Mouse (Mus musculus) heart, postnatal 0 days (tissue): ENCODE measurements at regions not wholly inside any gene's neighbourhood (a gene's known extent, or its start where the extent isn't known, plus 50 kb on each side); places are given as distances from the start of the nearest gene placed in this dataset.

Source experiments
- ATAC-seq: fragments of 200-750 bp; cut with Nextera tagmentation; 2 replicates; pipeline ENCODE4 v1.8.0; 2017; ENCODE audit warnings: low read depth, moderate number of reproducible peaks, moderate library complexity; ENCODE audit not compliant: insufficient read depth
- DNase-seq: peaks from one replicate; pipeline ENCODE4 v3.0.0-alpha.2; 2016; ENCODE audit warnings: low spot score
- H3K27ac ChIP-seq: fragments of 300-500 bp; sonication (generic); 2 replicates; pipeline ENCODE4 v1.5.1; 2014; ENCODE audit warnings: low read depth, mild to moderate bottlenecking
- H3K27me3 ChIP-seq: fragments of 300-500 bp; sonication (generic); 2 replicates; pipeline ENCODE4 v1.6.1; 2014; ENCODE audit warnings: low read length, mixed read lengths; ENCODE audit not compliant: control insufficient read depth, insufficient read depth
- H3K36me3 ChIP-seq: fragments of 300-500 bp; sonication (generic); replicated peaks from 2 replicates; pipeline ENCODE4 v1.6.1; 2014; ENCODE audit warnings: low read length, mixed read lengths; ENCODE audit not compliant: control insufficient read depth, insufficient read depth
- H3K4me1 ChIP-seq: fragments of 300-500 bp; sonication (generic); 2 replicates; pipeline ENCODE4 v1.6.1; 2014; ENCODE audit warnings: antibody characterized with exemption; ENCODE audit not compliant: control insufficient read depth, insufficient read depth
- H3K4me2 ChIP-seq: fragments of 300-500 bp; sonication (generic); 2 replicates; pipeline ENCODE4 v1.6.1; 2014; ENCODE audit warnings: low read depth, mild to moderate bottlenecking, low read length, moderate library complexity
- H3K4me3 ChIP-seq: fragments of 300-500 bp; sonication (generic); 2 replicates; pipeline ENCODE4 v1.5.1; 2014; ENCODE audit warnings: low read depth, low read length
- H3K9ac ChIP-seq: fragments of 300-500 bp; sonication (generic); replicated peaks from 2 replicates; pipeline ENCODE4 v1.6.1; 2014; ENCODE audit warnings: low read depth, low read length, mixed read lengths
- H3K9me3 ChIP-seq: fragments of 300-500 bp; sonication (generic); replicated peaks from 2 replicates; pipeline ENCODE4 v1.6.1; 2016; ENCODE audit warnings: low read length; ENCODE audit not compliant: control insufficient read depth
- CTCF ChIP-seq: IDR thresholded peaks from 2 replicates; pipeline ENCODE4 v1.5.1; 2016; ENCODE audit warnings: antibody characterized with exemption, control low read depth, low read depth
- EP300 ChIP-seq: IDR thresholded peaks from 2 replicates; pipeline ENCODE4 v1.6.1; 2016; ENCODE audit warnings: antibody characterized with exemption, low read depth
- WGBS: fragments of 180-500 bp; shearing (Covaris S2); extraction: QIAGEN DNeasy Blood & Tissue Kit; methylation state at CpG from one replicate; pipeline ENCODE4 v1.1.7; 2014; 5-methylcytosine and 5-hydroxymethylcytosine counted together

GRCm38 (mm10) chr13:84365503-84365902 is 143.4 kb downstream of the Tmem161b start:
- no peak for TF ChIP-seq EP300
- no peak for TF ChIP-seq CTCF
- DNase-seq (no peak), ATAC-seq (no peak)
- Histone ChIP-seq H3K4me3 (no peak overlapping the region), H3K4me2 (no peak overlapping the region), H3K4me1 (no peaks in the 10 kb centered on the region), H3K27ac (no peak overlapping the region), H3K9me3 (no peaks in the 10 kb centered on the region), H3K36me3 (no peaks in the 10 kb centered on the region), H3K9ac (no peak overlapping the region), H3K27me3 (no peaks in the 10 kb centered on the region)

- Histone ChIP-seq H3K9me3 (no peaks in the 10 kb centered on the region), H3K27ac (no peak overlapping the region), H3K4me3 (no peak overlapping the region), H3K9ac (no peak overlapping the region), H3K4me2 (no peak overlapping the region), H3K36me3 (no peaks in the 10 kb centered on the region), H3K27me3 (no peaks in the 10 kb centered on the region), H3K4me1 (no peaks in the 10 kb centered on the region)
- TF ChIP-seq EP300, result no peak
- no peak for TF ChIP-seq CTCF
- no peak for DNase-seq
- no peak for ATAC-seq
Measured at GRCm38 (mm10) chr13:84366017-84366416, 143.9 kb downstream of the Tmem161b start.

DNA sequence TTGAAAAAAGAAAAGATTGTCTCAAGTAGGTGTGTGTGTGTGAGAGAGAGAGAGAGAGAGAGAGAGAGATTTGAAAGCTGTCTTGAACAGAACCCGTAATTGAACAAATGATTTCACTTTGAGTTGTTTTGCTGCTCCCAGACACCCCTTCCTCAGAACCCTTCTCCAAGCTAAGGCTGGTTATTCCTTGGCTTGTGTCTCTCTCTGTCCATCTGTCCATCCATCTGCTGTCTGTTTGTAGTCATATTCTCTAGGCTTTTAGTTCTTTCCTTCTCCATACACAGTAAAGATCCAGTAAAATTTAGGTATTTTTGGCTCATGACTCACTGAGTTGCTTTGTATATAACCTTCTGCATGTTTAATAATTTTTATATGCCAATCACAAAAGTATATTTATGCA is 144.7 kb downstream of the Tmem161b start:
- Histone ChIP-seq H3K4me2 (no peak overlapping the region), H3K9me3 (no peaks in the 10 kb centered on the region), H3K36me3 (no peaks in the 10 kb centered on the region), H3K27ac (no peak overlapping the region), H3K4me3 (no peak overlapping the region), H3K27me3 (no peaks in the 10 kb centered on the region), H3K9ac (no peak overlapping the region), H3K4me1 (no peaks in the 10 kb centered on the region)
- TF ChIP-seq CTCF, result no peak
- TF ChIP-seq EP300, result no peak
- ATAC-seq (no peak), DNase-seq (no peak)
- WGBS, result 85% methylated on average over 1 of the region's 1 CpGs

DNA sequence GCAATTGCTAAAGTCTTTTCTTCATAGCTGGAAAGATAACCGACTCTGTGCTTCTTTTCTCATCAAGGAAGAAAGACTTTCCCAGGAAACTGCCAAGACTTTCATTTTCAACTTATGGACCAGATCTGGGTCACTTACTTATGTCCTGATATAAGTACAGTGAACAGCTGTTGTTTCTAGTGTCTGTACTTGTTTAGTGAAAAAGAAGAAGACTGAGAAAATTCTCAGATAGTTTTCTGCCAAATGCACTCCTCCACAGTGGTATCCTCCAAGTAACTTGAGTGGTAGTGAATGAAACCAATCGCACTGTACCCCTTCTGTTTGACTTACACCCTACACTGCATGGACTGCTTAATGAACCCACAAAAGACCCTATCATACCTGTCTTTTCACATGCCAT is 146.1 kb downstream of the Tmem161b start:
- Histone ChIP-seq H3K9me3 (no peaks in the 10 kb centered on the region), H3K27me3 (no peaks in the 10 kb centered on the region), H3K4me2 (no peak overlapping the region), H3K4me3 (no peak overlapping the region), H3K4me1 (no peaks in the 10 kb centered on the region), H3K36me3 (no peaks in the 10 kb centered on the region), H3K9ac (no peak overlapping the region), H3K27ac (no peak overlapping the region)
- WGBS, result 74% methylated on average over 2 of the region's 2 CpGs
- no peak for TF ChIP-seq CTCF
- TF ChIP-seq EP300, result no peak
- DNase-seq (no peak), ATAC-seq (no peak)

- H3K27me3 ChIP-seq, result no peaks in the 10 kb centered on the region
- H3K9me3 ChIP-seq, result no peaks in the 10 kb centered on the region
- H3K4me1 ChIP-seq, result no peaks in the 10 kb centered on the region
- no peak overlapping the region for H3K4me3 ChIP-seq
- WGBS, result 68% methylated on average over 4 of the region's 4 CpGs
- H3K36me3 ChIP-seq, result no peaks in the 10 kb centered on the region
- ATAC-seq, result no peak
- TF ChIP-seq EP300 (no peak), CTCF (no peak)
- H3K27ac ChIP-seq, result no peak overlapping the region
- DNase-seq, result no peak
- no peak overlapping the region for H3K9ac ChIP-seq
- no peak overlapping the region for H3K4me2 ChIP-seq
Measured at GRCm38 (mm10) chr13:84374711-84375257, 152.7 kb downstream of the Tmem161b start.

DNA sequence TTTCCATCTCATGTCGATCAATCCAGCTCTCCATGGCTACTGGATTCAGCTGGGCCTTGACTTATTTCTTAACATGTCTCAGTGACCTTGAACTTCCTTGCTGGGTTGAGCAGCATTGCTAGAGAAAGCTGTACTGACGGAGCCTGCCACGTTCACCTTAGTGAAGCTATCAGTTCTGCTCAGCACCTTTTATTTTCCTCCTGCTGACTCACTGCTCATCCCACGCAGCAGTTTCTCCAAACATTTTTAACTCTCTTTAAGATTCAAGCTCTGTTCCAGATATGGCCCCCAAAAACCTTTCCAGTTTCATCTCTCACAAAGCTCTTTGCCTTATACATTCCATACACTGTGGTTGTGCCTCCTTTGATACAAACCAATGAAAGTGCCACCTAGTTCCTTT is 153.8 kb downstream of the Tmem161b start:
- H3K4me2 ChIP-seq, result no peak overlapping the region
- no peak overlapping the region for H3K27ac ChIP-seq

More for the DNA sequence above, 153.8 kb downstream of the Tmem161b start:
- H3K36me3 ChIP-seq, result no peaks in the 10 kb centered on the region
- H3K4me3 ChIP-seq, result no peak overlapping the region
- no peak for TF ChIP-seq EP300
- no peak for TF ChIP-seq CTCF
- no peak overlapping the region for H3K9ac ChIP-seq
- H3K27me3 ChIP-seq, result no peaks in the 10 kb centered on the region
- WGBS, result 70% methylated on average over 4 of the region's 4 CpGs
- no peak for ATAC-seq
- DNase-seq, result no peak
- H3K4me1 ChIP-seq, result no peaks in the 10 kb centered on the region
- H3K9me3 ChIP-seq, result no peaks in the 10 kb centered on the region
